In genomic region chr10:4430826-4431225, GRCm38 (mm10) we compare ENCODE assay signal across 8 mouse cellular contexts. TPM values are rescaled to one million over a fixed set of nuclear protein-coding genes. Genes with fewer than 3 reads are reported as not detected.
DNase-seq lines count a peak whose midpoint lies in the region; ATAC-seq and TF ChIP-seq lines count a peak whose summit lies in the region.
"Had no signal": no experiment of that assay in that cellular context is flagged by ENCODE, and none has a peak within 500 bp of the region (broad histone marks: within the 10 kb centered on the region; RNA-seq: fewer than 3 reads in every experiment).

No protein-coding gene starts in this region.

- H3K4me2 ChIP-seq in embryonic facial prominence, embryonic 11.5 days (ENCODE audit: low read depth, low read length), result peak overlapping the region; percentile 29; the same call in 1 of the 2 replicates
- H3K4me2 ChIP-seq in hindbrain, embryonic 14.5 days (replicated peaks), result no peak overlapping the region; the same call in 1 of the 2 replicates
- H3K4me2 ChIP-seq in liver, embryonic 12.5 days, result peak overlapping the region; percentile 89

- peak overlapping the region; percentile 85 for H3K4me3 ChIP-seq in testis, adult 2 months (ENCODE audit: control insufficient read depth, low read depth, low read length)
- no peak overlapping the region for H3K4me3 ChIP-seq in embryonic facial prominence, embryonic 11.5 days (ENCODE audit: low read depth, low read length)
- H3K4me3 ChIP-seq in hindbrain, embryonic 14.5 days (replicated peaks; ENCODE audit: low read length), result no peak overlapping the region
- H3K4me3 ChIP-seq in liver, embryonic 12.5 days, result peak overlapping the region; percentile 81

- no peak overlapping the region for H3K9ac ChIP-seq in embryonic facial prominence, embryonic 11.5 days (replicated peaks; ENCODE audit: low read length)
- peak overlapping the region; percentile 83; the same call in 1 of the 2 replicates for H3K9ac ChIP-seq in hindbrain, embryonic 14.5 days
- H3K9ac ChIP-seq in liver, embryonic 12.5 days, result peak overlapping the region; percentile 80

- H3K27ac ChIP-seq in testis, adult 2 months (ENCODE audit: control insufficient read depth, insufficient read depth, low read depth, low read length), result peak overlapping the region; percentile 63
- no peak overlapping the region for H3K27ac ChIP-seq in embryonic facial prominence, embryonic 11.5 days (replicated peaks; ENCODE audit: low read depth, low read length)
- no peak overlapping the region for H3K27ac ChIP-seq in hindbrain, embryonic 14.5 days
- peak overlapping the region; percentile 75 for H3K27ac ChIP-seq in liver, embryonic 12.5 days

- no peak for TF ChIP-seq POLR2A in testis, adult 2 months (IDR thresholded peaks at IDR 0.05; ENCODE audit: control insufficient read depth, low read depth, low read length)

- WGBS in embryonic facial prominence, embryonic 11.5 days, result 91% methylated on average over 3 of the region's 3 CpGs
- WGBS in hindbrain, embryonic 14.5 days, result 75% methylated on average over 3 of the region's 3 CpGs
- 64% methylated on average over 3 of the region's 3 CpGs for WGBS in liver, embryonic 12.5 days (ENCODE audit: insufficient replicate concordance)

- no peak for ATAC-seq in embryonic facial prominence, embryonic 11.5 days (replicated peaks; ENCODE audit: insufficient number of reproducible peaks, low FRiP score, low TSS enrichment, low read depth)
- ATAC-seq in hindbrain, embryonic 14.5 days (ENCODE audit: low FRiP score), result no peak
- ATAC-seq in liver, embryonic 12.5 days, result no peak

- peaks cover 7% of the 10 kb centered on the region for H3K4me1 ChIP-seq in testis, adult 2 months (ENCODE audit: control insufficient read depth, insufficient read depth, low read length)
- H3K4me1 ChIP-seq in embryonic facial prominence, embryonic 11.5 days (ENCODE audit: control insufficient read depth, insufficient read depth, low read length), result no peaks in the 10 kb centered on the region
- H3K4me1 ChIP-seq in hindbrain, embryonic 14.5 days (replicated peaks; ENCODE audit: control insufficient read depth, insufficient read depth, low read length), result peaks cover 7% of the 10 kb centered on the region
- peaks cover 53% of the 10 kb centered on the region for H3K4me1 ChIP-seq in liver, embryonic 12.5 days

- H3K27me3 ChIP-seq in testis, adult 2 months (ENCODE audit: control insufficient read depth, insufficient read depth, low read length), result no peaks in the 10 kb centered on the region
- no peaks in the 10 kb centered on the region for H3K27me3 ChIP-seq in embryonic facial prominence, embryonic 11.5 days (ENCODE audit: control insufficient read depth, insufficient read depth, low read length)
- H3K27me3 ChIP-seq in hindbrain, embryonic 14.5 days (ENCODE audit: control insufficient read depth, insufficient read depth, low read length), result no peaks in the 10 kb centered on the region
- H3K27me3 ChIP-seq in liver, embryonic 12.5 days (replicated peaks), result no peaks in the 10 kb centered on the region

- no peaks in the 10 kb centered on the region for H3K36me3 ChIP-seq in testis, adult 2 months (ENCODE audit: control insufficient read depth, insufficient read depth, low read length)
- H3K36me3 ChIP-seq in embryonic facial prominence, embryonic 11.5 days (replicated peaks; ENCODE audit: control insufficient read depth, insufficient read depth, low read depth, low read length), result no peaks in the 10 kb centered on the region
- peaks cover 28% of the 10 kb centered on the region for H3K36me3 ChIP-seq in hindbrain, embryonic 14.5 days (replicated peaks; ENCODE audit: control insufficient read depth, insufficient read depth)
- H3K36me3 ChIP-seq in liver, embryonic 12.5 days, result peaks cover 44% of the 10 kb centered on the region

- DNase-seq in testis, postnatal 14 days (ENCODE audit: low spot score), result no peak
- DNase-seq in embryonic facial prominence, embryonic 11.5 days (ENCODE audit: low spot score), result no peak
- DNase-seq in hindbrain, embryonic 14.5 days (ENCODE audit: low spot score), result no peak
- DNase-seq in B cell, adult 2 months, result no peak
- no peak for DNase-seq in urinary bladder, postnatal 10 days (ENCODE audit: low spot score)

- no peak for TF ChIP-seq CTCF in testis, adult 2 months (IDR thresholded peaks at IDR 0.05; ENCODE audit: control insufficient read depth, insufficient read depth, insufficient replicate concordance, low read depth, low read length)

- no peaks in the 10 kb centered on the region for H3K9me3 ChIP-seq in embryonic facial prominence, embryonic 11.5 days (replicated peaks; ENCODE audit: control insufficient read depth, low read length)
- no peaks in the 10 kb centered on the region for H3K9me3 ChIP-seq in hindbrain, embryonic 14.5 days (ENCODE audit: control insufficient read depth, low read length)
- H3K9me3 ChIP-seq in liver, embryonic 12.5 days (replicated peaks), result no peaks in the 10 kb centered on the region

RNA-seq across cellular contexts. Expression of gene Rmnd1, which starts 1.4 kb away (rescaled TPM):
- polyA plus RNA-seq in testis, adult 2 months (2012; rRNA removed), result 115 and 118 TPM in 2 replicates
- polyA plus RNA-seq in embryonic facial prominence, embryonic 11.5 days (2014; fragmentation: Nextera tagmentation; extraction: Ambion mirVana), result 52.7 and 53.0 TPM in 2 replicates
- polyA plus RNA-seq in hindbrain, embryonic 14.5 days (2014; fragmentation: Nextera tagmentation; extraction: Ambion mirVana), result 50.6 and 52.9 TPM in 2 replicates
- polyA plus RNA-seq in liver, embryonic 12.5 days (2016; fragmentation: Nextera tagmentation; extraction: Ambion mirVana), result 27.7 and 32.7 TPM in 2 replicates

RNA-seq across cellular contexts. Expression of gene Armt1, which starts 1.4 kb away (rescaled TPM):
- 57.2 and 58.6 TPM in 2 replicates for polyA plus RNA-seq in testis, adult 2 months (2012; rRNA removed)
- polyA plus RNA-seq in embryonic facial prominence, embryonic 11.5 days (2014; fragmentation: Nextera tagmentation; extraction: Ambion mirVana), result 25.5 and 29.3 TPM in 2 replicates
- 12.0 and 12.2 TPM in 2 replicates for polyA plus RNA-seq in hindbrain, embryonic 14.5 days (2014; fragmentation: Nextera tagmentation; extraction: Ambion mirVana)
- polyA plus RNA-seq in liver, embryonic 12.5 days (2016; fragmentation: Nextera tagmentation; extraction: Ambion mirVana), result 23.6 and 23.9 TPM in 2 replicates

RNA-seq across cellular contexts. Expression of gene Zbtb2, which starts 42.9 kb away (rescaled TPM):
- polyA plus RNA-seq in testis, adult 2 months (2012; rRNA removed), result 2.3 TPM in 2 replicates
- polyA plus RNA-seq in embryonic facial prominence, embryonic 11.5 days (2014; fragmentation: Nextera tagmentation; extraction: Ambion mirVana), result 20.3 and 23.3 TPM in 2 replicates
- polyA plus RNA-seq in hindbrain, embryonic 14.5 days (2014; fragmentation: Nextera tagmentation; extraction: Ambion mirVana), result 15.2 and 17.1 TPM in 2 replicates
- polyA plus RNA-seq in liver, embryonic 12.5 days (2016; fragmentation: Nextera tagmentation; extraction: Ambion mirVana), result 7.4 and 7.5 TPM in 2 replicates

RNA-seq across cellular contexts. Expression of gene Ccdc170, which starts 51.5 kb away (rescaled TPM):
- polyA plus RNA-seq in testis, adult 2 months (2012; rRNA removed), result 0.53 and 0.93 TPM in 2 replicates
- polyA plus RNA-seq in embryonic facial prominence, embryonic 11.5 days (2014; fragmentation: Nextera tagmentation; extraction: Ambion mirVana), result 0.06 and 0.15 TPM in 2 replicates
- polyA plus RNA-seq in hindbrain, embryonic 14.5 days (2014; fragmentation: Nextera tagmentation; extraction: Ambion mirVana), result 0.35 and 0.70 TPM in 2 replicates
- 0.07 TPM in 1 of 2 replicates, not detected in the other for polyA plus RNA-seq in liver, embryonic 12.5 days (2016; fragmentation: Nextera tagmentation; extraction: Ambion mirVana)
- polyA plus RNA-seq: small intestine, adult 2 months had no signal

Comparison
In these comparisons a context has a peak if more than half of its experiments do, and no peak if none do; other contexts are left out.
1. H3K27ac ChIP-seq: peak in testis, adult 2 months (single experiment) and liver, embryonic 12.5 days (single experiment); none in embryonic facial prominence, embryonic 11.5 days (single experiment) and hindbrain, embryonic 14.5 days (single experiment).
2. H3K4me3 ChIP-seq: peak in testis, adult 2 months (single experiment) and liver, embryonic 12.5 days (single experiment); none in embryonic facial prominence, embryonic 11.5 days (single experiment) and hindbrain, embryonic 14.5 days (single experiment).